Mouse (Mus musculus) limb, embryonic 11.5 days (tissue): ENCODE data around the gene Exosc5. TPM values are rescaled to one million over a fixed set of nuclear protein-coding genes. Genes with fewer than 3 reads are reported as not detected.
A peak's percentile ranks its signal among the peaks of the same experiment; 100 is the strongest.

Experiments
- ATAC-seq: fragments of 200-750 bp; cut with Nextera tagmentation; 2 replicates; pipeline ENCODE4 v1.8.0; 2017; ENCODE audit warnings: low read depth; ENCODE audit not compliant: insufficient number of reproducible peaks, low FRiP score, low TSS enrichment
- DNase-seq: peaks from one replicate; pipeline ENCODE4 v3.0.0-alpha.2; 2015; ENCODE audit warnings: low spot score
- H3K27ac ChIP-seq: fragments of 300-500 bp; sonication (generic); replicated peaks from 2 replicates; pipeline ENCODE4 v1.5.1; 2014; ENCODE audit warnings: low read depth, mild to moderate bottlenecking, low read length
- H3K27me3 ChIP-seq: fragments of 300-500 bp; sonication (generic); 2 replicates; pipeline ENCODE4 v1.6.1; 2014; ENCODE audit warnings: mild to moderate bottlenecking, low read length, mixed read lengths; ENCODE audit not compliant: control insufficient read depth, insufficient read depth
- H3K36me3 ChIP-seq: fragments of 300-500 bp; sonication (generic); 2 replicates; pipeline ENCODE4 v1.6.1; 2014; ENCODE audit warnings: mild to moderate bottlenecking, low read length, moderate library complexity, mixed read lengths; ENCODE audit not compliant: control insufficient read depth, insufficient read depth
- H3K4me1 ChIP-seq: fragments of 300-500 bp; sonication (generic); 2 replicates; pipeline ENCODE4 v1.6.1; 2014; ENCODE audit warnings: low read length, mixed read lengths; ENCODE audit not compliant: control insufficient read depth, insufficient read depth
- H3K4me2 ChIP-seq: fragments of 300-500 bp; sonication (generic); 2 replicates; pipeline ENCODE4 v1.6.1; 2014; ENCODE audit warnings: low read depth, mild to moderate bottlenecking, moderate library complexity; ENCODE audit not compliant: severe bottlenecking
- H3K4me3 ChIP-seq: fragments of 300-500 bp; sonication (generic); 2 replicates; pipeline ENCODE4 v1.5.1; 2014; ENCODE audit warnings: low read depth, low read length
- H3K9ac ChIP-seq: fragments of 300-500 bp; sonication (generic); 2 replicates; pipeline ENCODE4 v1.6.1; 2014; ENCODE audit warnings: mild to moderate bottlenecking, low read length
- H3K9me3 ChIP-seq: fragments of 300-500 bp; sonication (generic); 2 replicates; pipeline ENCODE4 v1.6.1; 2016; ENCODE audit warnings: low read length; ENCODE audit not compliant: control insufficient read depth
- WGBS: fragments of 180-500 bp; shearing (Covaris S2); extraction: QIAGEN DNeasy Blood & Tissue Kit; methylation state at CpG from one replicate; pipeline ENCODE4 v1.1.7; 2014; 5-methylcytosine and 5-hydroxymethylcytosine counted together
- polyA plus RNA-seq: library from polyadenylated mRNA; unstranded; fragments of >200 nt; fragmentation: Nextera tagmentation; extraction: Ambion mirVana; gene quantifications from 2 replicates; pipeline ENCODE4 v1.2.1, GENCODE M21; 2014

The Exosc5 gene
- polyA plus RNA-seq, 1 experiment from 2014 or later = 70.0 TPM

GRCm38 (mm10) chr7:25626509-25627430, 32.2 kb upstream of the Exosc5 start, which contains the start of gene B3gnt8:
B3gnt8 (plus strand) TSS chr7:25626654.
- no peaks in the 10 kb centered on the region for H3K9me3 ChIP-seq
- no peak for ATAC-seq
- peaks cover 3% of the 10 kb centered on the region; the same call in 1 of the 2 replicates for H3K36me3 ChIP-seq
- H3K9ac ChIP-seq = peak within 1 kb of the TSS; percentile 55
- DNase-seq = no peak
- 19% methylated on average over 29 of the region's 29 CpGs for WGBS
- no peak within 1 kb of the TSS for H3K27ac ChIP-seq
- H3K4me1 ChIP-seq = 0 out of 2 replicates have a peak, but pooled peaks cover 2% of the 10 kb centered on the region
- peak within 1 kb of the TSS; percentile 26 for H3K4me3 ChIP-seq
- no peaks in the 10 kb centered on the region for H3K27me3 ChIP-seq
- peak within 1 kb of the TSS; percentile 44 for H3K4me2 ChIP-seq

- H3K4me2 ChIP-seq = peak overlapping the region; percentile 44
- H3K27me3 ChIP-seq = no peaks in the 10 kb centered on the region
- H3K36me3 ChIP-seq = peaks cover 3% of the 10 kb centered on the region; the same call in 1 of the 2 replicates
- peak overlapping the region; percentile 55 for H3K9ac ChIP-seq
- peak; percentile 52; the same call in 1 of the 2 replicates for ATAC-seq
- H3K9me3 ChIP-seq = no peaks in the 10 kb centered on the region
- H3K27ac ChIP-seq = no peak overlapping the region
- peak; percentile 65 for DNase-seq
- 20% methylated on average over 38 of the region's 38 CpGs for WGBS
- peak overlapping the region; percentile 26 for H3K4me3 ChIP-seq
- H3K4me1 ChIP-seq = 0 out of 2 replicates have a peak, but pooled peaks cover 2% of the 10 kb centered on the region
These were observed 31.3 kb upstream of the Exosc5 start for GRCm38 (mm10) chr7:25627431-25628322.

GRCm38 (mm10) chr7:25628323-25628620, 30.7 kb upstream of the Exosc5 start:
- no peak for DNase-seq
- Histone ChIP-seq H3K4me1 (0 out of 2 replicates have a peak, but pooled peaks cover 2% of the 10 kb centered on the region), H3K9ac (no peak overlapping the region), H3K27ac (no peak overlapping the region), H3K4me2 (no peak overlapping the region), H3K9me3 (no peaks in the 10 kb centered on the region), H3K27me3 (no peaks in the 10 kb centered on the region), H3K4me3 (no peak overlapping the region), H3K36me3 (peaks cover 3% of the 10 kb centered on the region; the same call in 1 of the 2 replicates)
- WGBS = 65% methylated on average over 8 of the region's 8 CpGs
- ATAC-seq = no peak

DNA sequence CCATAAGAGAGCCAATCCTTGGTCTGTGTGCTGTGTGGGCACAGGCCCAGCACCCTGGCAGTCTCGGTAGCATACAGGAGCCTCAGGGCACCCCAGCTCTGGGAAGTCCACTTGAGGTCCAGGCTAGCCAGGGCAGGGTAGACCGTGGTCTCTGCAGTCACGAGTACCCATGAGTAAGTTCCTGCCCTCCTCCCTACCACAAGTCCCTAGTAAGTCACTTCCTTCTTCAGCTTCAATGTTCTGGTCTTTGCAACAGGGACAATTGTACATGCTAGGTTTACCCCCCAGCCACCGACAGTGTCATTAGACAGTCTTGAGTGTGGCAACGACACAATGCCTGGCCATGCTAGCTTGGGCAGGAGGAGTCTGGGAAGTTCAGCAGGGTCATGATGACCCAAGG, 26.3 kb upstream of the Exosc5 start:
- no peak for DNase-seq
- Histone ChIP-seq H3K4me2 (no peak overlapping the region), H3K4me3 (no peak overlapping the region), H3K36me3 (peaks cover 3% of the 10 kb centered on the region; the same call in 1 of the 2 replicates), H3K27ac (no peak overlapping the region), H3K9me3 (no peaks in the 10 kb centered on the region), H3K27me3 (no peaks in the 10 kb centered on the region), H3K4me1 (no peaks in the 10 kb centered on the region), H3K9ac (no peak overlapping the region)
- no peak for ATAC-seq
- WGBS = 91% methylated on average over 5 of the region's 5 CpGs

- WGBS = 37% methylated on average over 3 of the region's 3 CpGs
These were observed 22.6 kb upstream of the Exosc5 start for GRCm38 (mm10) chr7:25636373-25636772.

DNA sequence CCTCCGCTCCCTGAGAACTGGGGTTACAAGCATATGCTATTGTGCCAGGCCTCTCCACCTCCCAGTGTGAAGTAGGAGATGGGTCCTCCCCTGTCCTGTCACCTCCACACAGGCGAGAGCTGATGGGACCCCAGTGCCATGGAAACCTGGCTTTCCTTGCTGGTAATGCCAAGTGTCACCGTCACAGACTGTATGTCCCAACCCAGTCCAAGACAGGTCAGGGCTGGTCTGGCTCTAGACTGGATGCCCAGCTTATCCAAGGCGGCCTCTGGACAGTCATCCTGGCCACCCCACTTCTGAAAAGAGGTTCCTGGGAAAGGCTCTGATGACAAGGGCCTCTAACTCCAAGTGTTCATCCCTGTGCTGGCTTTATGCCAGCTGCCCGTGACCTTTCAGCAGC, 21.9 kb upstream of the Exosc5 start:
- DNase-seq = no peak

More at GRCm38 (mm10) chr7:25636373-25636772, 22.6 kb upstream of the Exosc5 start:
- Histone ChIP-seq H3K9ac (no peak overlapping the region), H3K27me3 (no peaks in the 10 kb centered on the region), H3K36me3 (no peaks in the 10 kb centered on the region; the same call in 1 of the 2 replicates), H3K4me3 (no peak overlapping the region), H3K9me3 (no peaks in the 10 kb centered on the region), H3K4me2 (no peak overlapping the region), H3K4me1 (no peaks in the 10 kb centered on the region), H3K27ac (no peak overlapping the region)
- DNase-seq = no peak
- no peak for ATAC-seq

GRCm38 (mm10) chr7:25639754-25640153, 19.2 kb upstream of the Exosc5 start:
- 96% methylated on average over 4 of the region's 4 CpGs for WGBS
- no peak for ATAC-seq
- no peaks in the 10 kb centered on the region for H3K4me1 ChIP-seq

More for the DNA sequence above, 21.9 kb upstream of the Exosc5 start:
- no peak overlapping the region for H3K4me2 ChIP-seq
- no peak for ATAC-seq
- WGBS = 88% methylated on average over 5 of the region's 5 CpGs
- no peaks in the 10 kb centered on the region for H3K9me3 ChIP-seq
- H3K27me3 ChIP-seq = no peaks in the 10 kb centered on the region
- no peaks in the 10 kb centered on the region for H3K36me3 ChIP-seq
- H3K27ac ChIP-seq = no peak overlapping the region
- no peak overlapping the region for H3K9ac ChIP-seq
- no peak overlapping the region for H3K4me3 ChIP-seq
- H3K4me1 ChIP-seq = no peaks in the 10 kb centered on the region

GRCm38 (mm10) chr7:25644136-25644535, 14.8 kb upstream of the Exosc5 start:
- Histone ChIP-seq H3K27me3 (no peaks in the 10 kb centered on the region), H3K4me2 (no peak overlapping the region), H3K9me3 (no peaks in the 10 kb centered on the region), H3K4me3 (no peak overlapping the region), H3K9ac (no peak overlapping the region), H3K36me3 (no peaks in the 10 kb centered on the region), H3K27ac (no peak overlapping the region), H3K4me1 (no peaks in the 10 kb centered on the region)
- DNase-seq = no peak
- no peak for ATAC-seq
- 85% methylated on average over 10 of the region's 10 CpGs for WGBS

More at GRCm38 (mm10) chr7:25639754-25640153, 19.2 kb upstream of the Exosc5 start:
- H3K36me3 ChIP-seq = no peaks in the 10 kb centered on the region
- no peak overlapping the region for H3K4me3 ChIP-seq
- no peak overlapping the region for H3K27ac ChIP-seq
- no peaks in the 10 kb centered on the region for H3K27me3 ChIP-seq
- no peak overlapping the region for H3K9ac ChIP-seq
- no peaks in the 10 kb centered on the region for H3K9me3 ChIP-seq
- DNase-seq = no peak
- no peak overlapping the region for H3K4me2 ChIP-seq
